Mouse (Mus musculus) embryonic facial prominence, embryonic 14.5 days (tissue): ENCODE measurements at regions not wholly inside any gene's neighbourhood (a gene's known extent, or its start where the extent isn't known, plus 50 kb on each side); places are given as distances from the start of the nearest gene placed in this dataset.
"Not testable (repeated sequence)": the region's sequence is repeated elsewhere in the genome, so short reads cannot be mapped to it uniquely, and the experiment has no call there.

Experiments used
- ATAC-seq: fragments of 200-750 bp; cut with Nextera tagmentation; 2 replicates; pipeline ENCODE4 v1.8.0; 2017; ENCODE audit warnings: low read depth, moderate number of reproducible peaks, moderate TSS enrichment
- DNase-seq: peaks from one replicate; pipeline ENCODE4 v3.0.0-alpha.2; 2015; ENCODE audit warnings: low spot score
- H3K27ac ChIP-seq: fragments of 300-500 bp; sonication (generic); replicated peaks from 2 replicates; pipeline ENCODE4 v1.5.1; 2014; ENCODE audit warnings: low read depth, mild to moderate bottlenecking, low read length, moderate library complexity
- H3K27me3 ChIP-seq: fragments of 300-500 bp; sonication (generic); replicated peaks from 2 replicates; pipeline ENCODE4 v1.6.1; 2014; ENCODE audit warnings: low read length; ENCODE audit not compliant: control insufficient read depth, insufficient read depth
- H3K36me3 ChIP-seq: fragments of 300-500 bp; sonication (generic); 2 replicates; pipeline ENCODE4 v1.6.1; 2014; ENCODE audit warnings: low read length, mixed read lengths; ENCODE audit not compliant: control insufficient read depth, insufficient read depth
- H3K4me1 ChIP-seq: fragments of 300-500 bp; sonication (generic); 2 replicates; pipeline ENCODE4 v1.6.1; 2014; ENCODE audit warnings: antibody characterized with exemption, low read length; ENCODE audit not compliant: control insufficient read depth, insufficient read depth
- H3K4me2 ChIP-seq: fragments of 300-500 bp; sonication (generic); 2 replicates; pipeline ENCODE4 v1.6.1; 2014; ENCODE audit warnings: low read depth, mild to moderate bottlenecking, low read length, moderate library complexity, mixed read lengths
- H3K4me3 ChIP-seq: fragments of 300-500 bp; sonication (generic); 2 replicates; pipeline ENCODE4 v1.5.1; 2014; ENCODE audit warnings: low read depth, mild to moderate bottlenecking, low read length
- H3K9ac ChIP-seq: fragments of 300-500 bp; sonication (generic); 2 replicates; pipeline ENCODE4 v1.6.1; 2014; ENCODE audit warnings: low read depth, mild to moderate bottlenecking, low read length, moderate library complexity, mixed read lengths
- H3K9me3 ChIP-seq: fragments of 300-500 bp; sonication (generic); 2 replicates; pipeline ENCODE4 v1.6.1; 2016; ENCODE audit warnings: low read length; ENCODE audit not compliant: control insufficient read depth
- WGBS: fragments of 180-500 bp; shearing (Covaris S2); extraction: QIAGEN DNeasy Blood & Tissue Kit; methylation state at CpG from one replicate; pipeline ENCODE4 v1.1.7; 2014; 5-methylcytosine and 5-hydroxymethylcytosine counted together

GRCm38 (mm10) chr15:8842129-8842528, 125.6 kb upstream of the Ranbp3l start:
- no peaks in the 10 kb centered on the region for H3K9me3 ChIP-seq
- peak; percentile 67 for DNase-seq
- H3K4me3 ChIP-seq = no peak overlapping the region
- H3K27me3 ChIP-seq = no peaks in the 10 kb centered on the region
- H3K4me2 ChIP-seq = no peak overlapping the region
- no peaks in the 10 kb centered on the region for H3K36me3 ChIP-seq
- 28% methylated on average over 9 of the region's 9 CpGs for WGBS
- no peak overlapping the region for H3K9ac ChIP-seq
- no peak overlapping the region for H3K27ac ChIP-seq
- no peaks in the 10 kb centered on the region for H3K4me1 ChIP-seq
- ATAC-seq = peak; percentile 47; the same call in 1 of the 2 replicates

- Histone ChIP-seq H3K9ac (no peak overlapping the region), H3K27me3 (no peaks in the 10 kb centered on the region), H3K27ac (no peak overlapping the region), H3K36me3 (no peaks in the 10 kb centered on the region), H3K4me3 (no peak overlapping the region), H3K4me1 (no peaks in the 10 kb centered on the region), H3K4me2 (no peak overlapping the region), H3K9me3 (no peaks in the 10 kb centered on the region)
- WGBS = 93% methylated on average over 1 of the region's 1 CpGs
- DNase-seq (no peak), ATAC-seq (no peak)
Observed at GRCm38 (mm10) chr15:8839462-8839861, 128.3 kb upstream of the Ranbp3l start.

DNA sequence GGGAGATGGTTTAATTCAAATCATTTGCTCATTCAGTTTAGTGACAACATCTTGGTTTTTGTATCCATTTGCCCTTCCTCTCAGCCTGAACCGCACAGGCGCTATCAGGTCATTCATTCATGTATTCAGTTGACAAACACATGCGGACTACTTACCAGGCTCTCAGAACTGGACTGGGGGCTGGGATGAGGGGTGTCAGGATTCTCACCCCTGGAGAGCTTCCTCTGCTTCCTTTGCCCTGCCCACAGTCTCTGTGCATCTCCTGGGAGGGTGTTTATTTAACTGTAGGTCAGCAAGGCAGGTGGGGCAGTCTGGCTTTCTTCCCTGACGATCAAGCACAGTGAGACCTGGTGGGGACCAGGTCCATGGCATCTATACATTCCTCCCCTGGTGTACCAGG, 123.6 kb upstream of the Slc1a3 start:
- ATAC-seq (no peak), DNase-seq (no peak)
- no peak overlapping the region for H3K4me2 ChIP-seq
- peaks cover 14% of the 10 kb centered on the region; the same call in 1 of the 2 replicates for H3K4me1 ChIP-seq
- 81% methylated on average over 4 of the region's 4 CpGs for WGBS
- H3K4me3 ChIP-seq = no peak overlapping the region
- H3K9me3 ChIP-seq = no peaks in the 10 kb centered on the region
- no peak overlapping the region for H3K9ac ChIP-seq
- no peaks in the 10 kb centered on the region for H3K36me3 ChIP-seq
- no peaks in the 10 kb centered on the region for H3K27me3 ChIP-seq
- H3K27ac ChIP-seq = no peak overlapping the region

DNA sequence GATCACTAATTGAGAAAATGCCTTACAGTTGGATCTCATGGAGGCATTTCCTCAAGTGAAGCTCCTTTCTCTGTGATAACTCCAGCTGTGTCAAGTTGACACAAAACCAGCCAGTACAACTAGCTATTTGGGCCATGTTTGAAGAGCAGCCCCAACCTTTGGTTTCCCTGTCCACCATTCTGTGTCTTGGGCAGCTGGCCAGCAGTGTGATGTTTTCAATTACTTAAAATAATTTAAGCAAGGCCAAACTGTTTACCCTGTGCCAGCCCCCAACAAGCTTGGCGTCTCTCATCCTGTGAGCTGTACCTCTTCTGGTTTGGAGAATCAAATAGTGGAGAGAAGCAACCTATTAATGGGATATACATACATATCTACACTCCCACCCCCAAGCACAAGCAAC, 122.4 kb upstream of the Slc1a3 start:
- 35% methylated on average over 1 of the region's 1 CpGs for WGBS
- H3K36me3 ChIP-seq = no peaks in the 10 kb centered on the region
- H3K9ac ChIP-seq = no peak overlapping the region
- H3K4me1 ChIP-seq = peaks cover 14% of the 10 kb centered on the region; the same call in 1 of the 2 replicates
- no peaks in the 10 kb centered on the region for H3K9me3 ChIP-seq
- H3K4me3 ChIP-seq = no peak overlapping the region
- H3K27me3 ChIP-seq = no peaks in the 10 kb centered on the region
- H3K27ac ChIP-seq = no peak overlapping the region
- no peak overlapping the region for H3K4me2 ChIP-seq
- ATAC-seq (no peak), DNase-seq (peak; percentile 60)

DNA sequence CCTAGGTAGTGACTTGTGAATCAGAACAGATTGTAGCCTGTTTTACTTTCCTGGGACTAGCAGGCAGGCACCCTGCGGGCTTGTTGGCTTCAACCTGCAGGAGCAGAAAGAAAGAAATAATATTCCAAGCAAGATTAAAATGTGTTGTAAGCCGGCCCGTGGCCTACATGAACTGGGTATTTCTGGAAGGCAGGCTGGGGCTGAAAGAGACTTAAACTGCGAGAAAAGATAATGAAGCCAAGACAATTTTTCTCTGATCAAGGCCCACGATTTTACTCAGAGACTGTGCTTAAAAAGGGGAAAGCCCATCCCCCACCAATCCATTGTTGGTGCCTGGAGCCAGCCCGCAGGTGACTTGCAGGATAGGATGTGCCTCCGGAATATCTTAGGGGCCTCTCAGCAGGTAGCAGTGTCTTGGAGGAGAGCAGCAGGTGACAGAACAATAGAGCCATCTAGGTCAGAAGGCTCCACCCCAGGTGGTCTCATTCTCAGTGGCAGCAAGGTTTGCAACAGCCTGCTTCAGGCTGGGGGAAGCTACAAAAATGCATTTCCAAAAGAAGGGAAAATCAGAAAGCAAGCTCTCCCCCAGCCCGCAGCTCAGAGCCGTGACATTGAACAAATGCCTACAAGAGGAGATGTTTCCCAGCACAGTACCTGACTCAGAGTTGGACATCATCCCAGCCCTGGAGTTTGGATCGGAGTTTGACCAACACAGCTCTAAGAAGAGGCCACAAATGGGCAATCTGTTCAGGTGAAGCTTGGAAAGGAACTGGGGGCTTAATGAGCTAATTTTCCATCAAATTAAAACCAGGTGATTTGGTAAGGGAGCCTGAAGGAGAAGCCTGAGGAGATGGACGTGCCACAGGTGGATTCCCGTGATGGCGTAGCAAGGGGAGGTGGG, 121.4 kb upstream of the Slc1a3 start:
- no peak for ATAC-seq
- no peaks in the 10 kb centered on the region for H3K27me3 ChIP-seq
- H3K4me3 ChIP-seq = no peak overlapping the region
- H3K4me2 ChIP-seq = no peak overlapping the region
- H3K9me3 ChIP-seq = no peaks in the 10 kb centered on the region
- peak overlapping the region; percentile 28; the same call in 1 of the 2 replicates for H3K27ac ChIP-seq
- DNase-seq = no peak
- WGBS = 30% methylated on average over 13 of the region's 13 CpGs
- H3K36me3 ChIP-seq = no peaks in the 10 kb centered on the region
- peaks cover 14% of the 10 kb centered on the region; the same call in 1 of the 2 replicates for H3K4me1 ChIP-seq
- H3K9ac ChIP-seq = no peak overlapping the region

DNA sequence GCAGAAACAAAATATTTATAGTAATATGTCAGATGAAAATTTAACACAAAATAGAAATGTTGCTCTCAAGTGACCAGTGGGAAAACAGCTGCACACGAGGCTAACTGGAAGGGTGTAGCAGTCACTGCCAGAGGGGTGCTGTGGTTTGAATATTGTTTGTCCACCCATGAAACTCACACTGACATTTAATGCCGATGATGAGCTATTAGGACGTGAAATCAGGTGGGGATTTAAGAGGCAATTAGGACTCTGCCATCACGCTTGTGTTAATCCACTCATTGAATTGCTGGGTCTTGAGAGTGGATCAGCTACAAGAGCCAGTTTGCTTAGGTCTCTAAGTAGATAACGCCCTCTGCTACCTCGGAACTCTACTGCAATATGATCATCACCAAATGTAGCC, 114.3 kb upstream of the Slc1a3 start:
- WGBS = 71% methylated on average over 6 of the region's 6 CpGs

DNA sequence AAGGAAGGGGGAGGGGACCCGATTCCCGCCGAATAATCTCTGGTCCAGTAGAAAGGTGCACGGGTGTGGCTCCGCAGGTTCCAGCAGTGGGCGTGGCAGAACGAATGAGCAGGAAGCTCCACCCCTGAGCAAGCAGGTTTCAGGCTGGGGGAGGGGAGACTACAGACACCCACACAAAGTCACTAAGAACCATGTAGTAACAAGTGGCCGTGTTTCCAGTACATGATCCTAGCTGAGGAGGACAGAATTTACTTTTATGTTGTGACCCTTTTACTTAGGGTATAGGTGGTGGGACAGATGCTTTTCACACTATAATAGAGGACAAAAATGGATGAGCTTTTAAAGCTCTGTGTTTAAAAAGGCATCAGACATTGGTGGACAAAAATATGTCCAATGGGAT, 112.2 kb upstream of the Slc1a3 start:
- 91% methylated on average over 1 of the region's 8 CpGs for WGBS
- not testable (repeated sequence) for ATAC-seq, H3K9me3 ChIP-seq, H3K9ac ChIP-seq, H3K27me3 ChIP-seq, H3K4me2 ChIP-seq, H3K27ac ChIP-seq, H3K4me1 ChIP-seq, H3K36me3 ChIP-seq, H3K4me3 ChIP-seq, DNase-seq

More for the DNA sequence above, 114.3 kb upstream of the Slc1a3 start:
- no peak for DNase-seq
- no peak; the same call in 1 of the 2 replicates for ATAC-seq
- H3K4me2 ChIP-seq = no peak overlapping the region
- H3K36me3 ChIP-seq = no peaks in the 10 kb centered on the region
- H3K4me1 ChIP-seq = no peaks in the 10 kb centered on the region
- H3K9me3 ChIP-seq = peaks cover 3% of the 10 kb centered on the region; the same call in 1 of the 2 replicates
- H3K9ac ChIP-seq = no peak overlapping the region
- no peaks in the 10 kb centered on the region for H3K27me3 ChIP-seq
- H3K4me3 ChIP-seq = no peak overlapping the region
- no peak overlapping the region for H3K27ac ChIP-seq

DNA sequence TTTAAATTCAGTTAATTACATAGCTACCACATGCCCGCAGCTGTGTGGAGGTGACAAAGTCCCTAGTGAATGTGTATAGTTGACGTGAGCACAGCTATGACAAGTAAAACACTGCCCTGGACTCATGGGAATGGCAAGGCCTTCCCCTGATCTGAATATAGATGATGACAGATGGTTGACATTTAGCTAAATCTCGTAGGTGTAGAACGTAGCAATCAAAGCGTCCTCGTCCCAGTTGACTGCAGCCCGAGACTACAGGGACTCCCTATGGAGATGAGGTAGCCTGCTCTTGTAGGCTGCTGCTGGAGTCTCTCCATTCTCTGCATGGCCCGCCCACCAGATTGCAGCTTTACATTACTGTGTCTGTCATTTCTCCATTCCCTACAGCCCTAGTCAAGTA, 107.0 kb upstream of the Slc1a3 start:
- H3K27me3 ChIP-seq = no peaks in the 10 kb centered on the region
- no peaks in the 10 kb centered on the region for H3K36me3 ChIP-seq
- H3K9me3 ChIP-seq = no peaks in the 10 kb centered on the region
- ATAC-seq = peak; percentile 71; the same call in 1 of the 2 replicates
- H3K4me3 ChIP-seq = no peak overlapping the region
- 76% methylated on average over 8 of the region's 8 CpGs for WGBS
- peaks cover 10% of the 10 kb centered on the region; the same call in 1 of the 2 replicates for H3K4me1 ChIP-seq
- H3K9ac ChIP-seq = no peak overlapping the region
- DNase-seq = no peak
- H3K27ac ChIP-seq = no peak overlapping the region
- H3K4me2 ChIP-seq = no peak overlapping the region
